9 mouse cellular contexts compared by ENCODE assay signal in the genomic region with DNA sequence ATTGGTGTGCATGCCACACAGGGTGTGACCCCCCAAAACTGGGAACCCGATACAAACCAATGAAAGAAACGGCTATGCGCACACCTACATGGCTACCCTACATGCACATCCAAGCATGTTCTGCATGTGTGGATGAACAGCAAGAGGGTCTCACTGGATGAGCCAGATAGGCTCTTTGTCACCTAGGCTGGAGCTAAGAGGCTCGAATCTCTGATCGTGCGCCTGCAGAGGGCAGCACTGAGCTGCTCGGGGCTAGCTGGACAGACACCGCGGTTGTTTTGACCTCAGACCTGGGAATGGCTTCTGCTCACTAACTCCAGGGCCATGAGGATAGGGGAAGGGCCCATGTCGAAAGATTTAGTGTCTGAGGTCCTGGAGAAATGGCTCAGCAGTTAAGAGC. TPM values are rescaled to one million over a fixed set of nuclear protein-coding genes. Genes with fewer than 3 reads are reported as not detected.
DNase-seq lines count a peak whose midpoint lies in the region; ATAC-seq and TF ChIP-seq lines count a peak whose summit lies in the region.
"Had no signal": no experiment of that assay in that cellular context is flagged by ENCODE, and none has a peak within 500 bp of the region (broad histone marks: within the 10 kb centered on the region; RNA-seq: fewer than 3 reads in every experiment).

No protein-coding gene starts in this region.

- H3K36me3 ChIP-seq in ES-Bruce4 (ENCODE audit: control insufficient read depth, insufficient read depth, low read length, poor library complexity, severe bottlenecking) = no peaks in the 10 kb centered on the region
- H3K36me3 ChIP-seq in embryonic facial prominence, embryonic 14.5 days (ENCODE audit: control insufficient read depth, insufficient read depth, low read length) = no peaks in the 10 kb centered on the region

- H3K9me3 ChIP-seq in ES-Bruce4 (replicated peaks; ENCODE audit: control insufficient read depth, insufficient read depth, low read length, poor library complexity, severe bottlenecking) = no peaks in the 10 kb centered on the region
- no peaks in the 10 kb centered on the region for H3K9me3 ChIP-seq in embryonic facial prominence, embryonic 14.5 days (ENCODE audit: control insufficient read depth, low read length)

- H3K9ac ChIP-seq in ES-Bruce4 (ENCODE audit: low read depth, poor library complexity, severe bottlenecking) = no peak overlapping the region
- H3K9ac ChIP-seq in embryonic facial prominence, embryonic 14.5 days (ENCODE audit: low read depth, low read length) = no peak overlapping the region

- H3K4me1 ChIP-seq in ES-Bruce4 (ENCODE audit: control insufficient read depth, insufficient read depth, low read length) = peaks cover 14% of the 10 kb centered on the region
- no peaks in the 10 kb centered on the region for H3K4me1 ChIP-seq in embryonic facial prominence, embryonic 14.5 days (ENCODE audit: control insufficient read depth, insufficient read depth, low read length)

- no peak for TF ChIP-seq POLR2A in ES-Bruce4 (IDR thresholded peaks at IDR 0.05; ENCODE audit: insufficient read depth, low read length)

- no peak overlapping the region for H3K4me2 ChIP-seq in embryonic facial prominence, embryonic 14.5 days (ENCODE audit: low read depth, low read length)

- intact Hi-C loops in heart, postnatal 14 days (cut with DNase I) = loop anchor here (1.0 kb wide), 2 partner anchors 13 to 113 kb away; no protein-coding TSS in a partner anchor

- no peaks in the 10 kb centered on the region for H3K27me3 ChIP-seq in ES-Bruce4 (ENCODE audit: control insufficient read depth, insufficient read depth, low read length, poor library complexity, severe bottlenecking)
- H3K27me3 ChIP-seq in embryonic facial prominence, embryonic 14.5 days (replicated peaks; ENCODE audit: control insufficient read depth, insufficient read depth, low read length) = no peaks in the 10 kb centered on the region

- TF ChIP-seq EP300 in ES-Bruce4 (IDR thresholded peaks at IDR 0.05; ENCODE audit: insufficient read depth, low read depth, low read length) = no peak

- no peak overlapping the region for H3K4me3 ChIP-seq in ES-Bruce4 (ENCODE audit: low read depth, low read length)
- H3K4me3 ChIP-seq in embryonic facial prominence, embryonic 14.5 days (ENCODE audit: low read depth, low read length) = no peak overlapping the region

- H3K27ac ChIP-seq in ES-Bruce4 (ENCODE audit: insufficient read depth, low read length) = no peak overlapping the region
- no peak overlapping the region for H3K27ac ChIP-seq in embryonic facial prominence, embryonic 14.5 days (replicated peaks; ENCODE audit: low read depth, low read length)

- TF ChIP-seq CTCF in ES-Bruce4 (IDR thresholded peaks at IDR 0.05; ENCODE audit: low read depth, low read length) = peak; percentile 96

- peak; percentile 90 for DNase-seq in adrenal gland, postnatal 14 days
- peak; percentile 54 for DNase-seq in embryonic facial prominence, embryonic 14.5 days (ENCODE audit: low spot score)
- DNase-seq in heart, postnatal 14 days = peak; percentile 88 to 91
- DNase-seq in layer of hippocampus, postnatal 10 days (ENCODE audit: low spot score in 2 of 2) = peak; percentile 76 to 84
- DNase-seq in right cerebral cortex, adult 2 months (ENCODE audit: low spot score in 2 of 2) = peak; percentile 68 to 75
- peak; percentile 67 for DNase-seq in urinary bladder, postnatal 10 days (ENCODE audit: low spot score)

- no peak for ATAC-seq in embryonic facial prominence, embryonic 14.5 days (ENCODE audit: low read depth)
- peak; percentile 83 for ATAC-seq in megakaryocyte, adult 5-6 weeks (ENCODE audit: poor library complexity, severe bottlenecking)

- 25% methylated on average over 10 of the region's 10 CpGs for WGBS in embryonic facial prominence, embryonic 14.5 days

RNA-seq across cellular contexts. Expression of gene Krt42, which starts 12.9 kb away (rescaled TPM):
- 20.6 and 21.5 TPM in 2 replicates for polyA plus RNA-seq in ES-Bruce4 (2011; ENCODE audit: insufficient read depth, insufficient read length, low read depth, missing spikeins)
- total RNA-seq in adrenal gland, postnatal 14 days (2021) = not detected in 2 replicates
- polyA plus RNA-seq in embryonic facial prominence, embryonic 14.5 days (2014; fragmentation: Nextera tagmentation; extraction: Ambion mirVana) = 0.22 TPM in 1 of 2 replicates, not detected in the other
- total RNA-seq in heart, postnatal 14 days (2021) = not detected
- not detected for total RNA-seq in layer of hippocampus, postnatal 10 days (2021)
- total RNA-seq in megakaryocyte, adult 5-6 weeks (2015) = not detected in 2 replicates
- total RNA-seq in megakaryocyte, adult 5-6 weeks (2017) = not detected in 2 replicates
- polyA plus RNA-seq: heart, embryonic 16.5 days had no signal

RNA-seq across cellular contexts. Expression of gene Krt17, which starts 21.7 kb away (rescaled TPM):
- polyA plus RNA-seq in ES-Bruce4 (2011; ENCODE audit: insufficient read depth, insufficient read length, low read depth, missing spikeins) = 10.5 and 11.8 TPM in 2 replicates
- total RNA-seq in adrenal gland, postnatal 14 days (2021) = not detected in 2 replicates
- 129 and 152 TPM in 2 replicates for polyA plus RNA-seq in embryonic facial prominence, embryonic 14.5 days (2014; fragmentation: Nextera tagmentation; extraction: Ambion mirVana)
- total RNA-seq in heart, postnatal 14 days (2021) = 1 to 10 TPM in 1 of 2 experiments, under 1 TPM in 1; 0.24 to 3.8 TPM
- total RNA-seq in layer of hippocampus, postnatal 10 days (2021) = not detected
- total RNA-seq in megakaryocyte, adult 5-6 weeks (2015) = not detected in 2 replicates
- total RNA-seq in megakaryocyte, adult 5-6 weeks (2017) = not detected in 2 replicates

RNA-seq across cellular contexts. Expression of gene Krt16, which starts 33.8 kb away (rescaled TPM):
- polyA plus RNA-seq in ES-Bruce4 (2011; ENCODE audit: insufficient read depth, insufficient read length, low read depth, missing spikeins) = 0.99 TPM in 1 of 2 replicates, not detected in the other
- total RNA-seq in adrenal gland, postnatal 14 days (2021) = not detected in 2 replicates
- polyA plus RNA-seq in embryonic facial prominence, embryonic 14.5 days (2014; fragmentation: Nextera tagmentation; extraction: Ambion mirVana) = 1.2 and 1.8 TPM in 2 replicates
- total RNA-seq in heart, postnatal 14 days (2021) = not detected
- not detected for total RNA-seq in layer of hippocampus, postnatal 10 days (2021)
- total RNA-seq in megakaryocyte, adult 5-6 weeks (2015) = not detected in 2 replicates
- total RNA-seq in megakaryocyte, adult 5-6 weeks (2017) = not detected in 2 replicates

RNA-seq across cellular contexts. Expression of gene Eif1, which starts 37.1 kb away (rescaled TPM):
- 718 and 769 TPM in 2 replicates for polyA plus RNA-seq in ES-Bruce4 (2011; ENCODE audit: insufficient read depth, insufficient read length, low read depth, missing spikeins)
- 987 and 1,021 TPM in 2 replicates for total RNA-seq in adrenal gland, postnatal 14 days (2021)
- polyA plus RNA-seq in embryonic facial prominence, embryonic 14.5 days (2014; fragmentation: Nextera tagmentation; extraction: Ambion mirVana) = 1,802 and 1,879 TPM in 2 replicates
- total RNA-seq in heart, postnatal 14 days (2021) = 1,000 to 10,000 TPM; 1,264 to 1,321 TPM
- 100 to 1,000 TPM; 648 to 674 TPM for total RNA-seq in layer of hippocampus, postnatal 10 days (2021)
- total RNA-seq in megakaryocyte, adult 5-6 weeks (2015) = 1,372 and 1,486 TPM in 2 replicates
- total RNA-seq in megakaryocyte, adult 5-6 weeks (2017) = 248 and 320 TPM in 2 replicates

RNA-seq across cellular contexts. Expression of gene Gast, which starts 51.7 kb away (rescaled TPM):
- polyA plus RNA-seq in ES-Bruce4 (2011; ENCODE audit: insufficient read depth, insufficient read length, low read depth, missing spikeins) = not detected in 2 replicates
- total RNA-seq in adrenal gland, postnatal 14 days (2021) = not detected in 2 replicates
- 1.0 and 1.1 TPM in 2 replicates for polyA plus RNA-seq in embryonic facial prominence, embryonic 14.5 days (2014; fragmentation: Nextera tagmentation; extraction: Ambion mirVana)
- not detected for total RNA-seq in heart, postnatal 14 days (2021)
- total RNA-seq in layer of hippocampus, postnatal 10 days (2021) = not detected
- not detected in 2 replicates for total RNA-seq in megakaryocyte, adult 5-6 weeks (2015)
- not detected in 2 replicates for total RNA-seq in megakaryocyte, adult 5-6 weeks (2017)
- polyA plus RNA-seq: heart, embryonic 16.5 days had no signal
